Mouse (Mus musculus) CH12F3 (cell line): Measurements from ENCODE around the gene H2-T22.
"Not testable (repeated sequence)": the region's sequence is repeated elsewhere in the genome, so short reads cannot be mapped to it uniquely, and the experiment has no call there.

Experiments
- in situ Hi-C: fragments of 300-500 bp; cut with MboI; formaldehyde crosslinking; loops from 2 replicates; pipeline ENCODE4 v1.14.3; 2020; ENCODE audit warnings: low sequenced_read_pairs

The H2-T22 gene

DNA sequence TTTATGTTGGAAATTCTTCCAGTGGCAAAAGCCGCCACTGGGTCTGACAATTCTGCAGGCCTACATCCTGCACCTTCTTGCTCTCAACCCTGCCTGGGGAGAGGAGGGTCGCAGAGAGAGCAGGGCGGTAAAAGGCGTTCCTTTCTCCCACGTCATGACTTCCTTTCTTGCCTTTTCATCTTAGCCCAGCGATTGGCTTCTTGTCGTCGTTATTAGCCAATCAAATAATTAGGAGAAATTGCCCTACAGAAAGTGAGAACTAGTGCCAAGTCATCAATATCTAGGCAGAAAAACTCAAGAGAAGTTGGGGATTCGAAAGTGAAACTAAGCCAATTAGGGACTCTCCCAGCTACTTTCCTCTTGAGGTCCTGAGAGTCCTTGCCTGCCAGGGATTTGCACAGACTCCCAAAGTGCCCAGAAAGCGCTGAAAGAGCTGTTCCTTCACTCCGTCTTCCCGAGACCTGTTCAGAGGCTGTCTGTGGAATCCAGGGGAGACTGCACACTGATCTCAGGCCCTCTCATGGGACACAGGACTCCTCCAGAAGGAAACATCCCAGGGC, at the start of gene H2-T22, which contains the start of gene Gm6034:
H2-T22 (minus strand) TSS at position 138 of the 560 bp plus-strand sequence.
Gm6034 (plus strand) TSS at position 352 of the 560 bp plus-strand sequence.
- in situ Hi-C loops: not testable (repeated sequence)

GRCm38 (mm10) chr17:36091933-36092332, 49.4 kb upstream of the H2-T22 start:
- in situ Hi-C loops: loop anchor here (10.0 to 25.0 kb wide), 2 partner anchors 63 to 730 kb away; no protein-coding TSS in a partner anchor

DNA sequence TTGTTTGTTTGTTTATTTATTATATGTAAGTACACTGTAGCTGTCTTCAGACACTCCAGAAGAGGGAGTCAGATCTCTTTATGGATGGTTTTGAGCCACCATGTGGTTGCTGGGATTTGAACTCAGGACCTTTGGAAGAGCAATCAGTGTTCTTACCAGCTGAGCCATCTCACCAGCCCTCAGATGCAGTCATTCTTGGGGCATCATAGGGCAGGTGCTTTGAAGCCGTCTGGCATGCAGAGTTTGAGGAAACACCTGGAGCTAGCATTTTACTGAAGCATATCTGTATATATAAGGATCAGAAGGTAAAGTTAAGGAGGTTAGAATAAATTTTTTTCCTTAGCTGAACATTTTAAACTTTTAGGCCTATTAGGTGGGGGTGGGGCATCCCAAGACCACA, 43.4 kb upstream of the H2-T22 start:
- in situ Hi-C loops: loop anchor here (25.0 kb wide), 1 partner anchor 724 kb away; no protein-coding TSS in a partner anchor

DNA sequence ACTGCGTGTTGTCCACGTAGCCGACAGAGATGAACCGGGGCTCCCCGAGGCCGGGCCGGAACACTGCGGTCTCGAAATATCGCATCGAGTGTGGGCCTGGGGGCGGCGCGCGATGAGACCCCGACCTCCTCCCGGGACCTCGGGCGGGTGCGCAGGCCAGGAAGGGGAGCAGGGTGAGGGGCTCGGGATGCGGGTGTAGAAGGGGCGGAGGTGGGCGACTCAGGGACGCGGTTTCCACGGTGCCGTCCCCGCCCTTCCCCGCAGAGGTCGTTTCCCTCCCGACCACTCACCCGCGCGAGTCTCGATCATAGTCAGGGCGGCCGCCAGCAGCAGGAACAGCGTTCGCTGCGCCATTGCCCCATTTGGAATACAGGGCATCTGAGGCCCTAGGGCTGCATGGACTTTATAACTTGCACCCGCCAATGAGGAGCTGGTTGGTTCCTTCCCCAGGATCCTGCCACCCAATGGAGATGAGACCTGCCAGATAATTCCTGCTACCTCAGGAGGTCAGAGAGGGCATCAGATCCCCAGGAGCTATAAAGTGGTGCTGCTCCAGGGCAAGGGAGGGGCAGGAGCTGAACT, 41.4 kb upstream of the H2-T22 start:
- in situ Hi-C loops: loop anchor here (25.0 kb wide), 1 partner anchor 722 kb away; no protein-coding TSS in a partner anchor

GRCm38 (mm10) chr17:36083266-36083869, 40.8 kb upstream of the H2-T22 start:
- in situ Hi-C loops: loop anchor here (25.0 kb wide), 1 partner anchor 721 kb away; no protein-coding TSS in a partner anchor

GRCm38 (mm10) chr17:36082519-36083232, 40.1 kb upstream of the H2-T22 start:
- in situ Hi-C loops: loop anchor here (25.0 kb wide), 1 partner anchor 720 kb away; no protein-coding TSS in a partner anchor

- in situ Hi-C loops: loop anchor here (25.0 kb wide), 1 partner anchor 720 kb away; no protein-coding TSS in a partner anchor
Measured at GRCm38 (mm10) chr17:36081901-36082300, 39.4 kb upstream of the H2-T22 start.

DNA sequence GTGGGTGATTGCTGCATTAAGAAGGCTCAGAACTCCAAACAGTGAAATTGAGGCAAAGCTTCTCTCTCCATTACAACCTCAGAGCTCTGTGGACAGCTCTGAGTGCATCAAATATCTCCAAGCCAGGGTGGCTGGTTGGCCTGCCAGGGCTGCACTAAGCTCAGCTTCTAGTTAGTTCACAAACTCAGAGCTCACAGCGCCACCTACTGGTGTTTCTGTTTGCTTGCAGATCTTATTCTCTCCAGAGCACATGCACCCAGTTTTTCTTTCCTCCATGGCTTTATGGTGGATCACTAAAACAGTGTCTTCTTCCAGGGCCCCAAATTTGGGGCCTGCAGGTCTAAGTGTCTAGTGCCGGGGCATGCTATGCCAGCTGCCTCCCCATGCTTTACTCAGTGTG, 18.3 kb upstream of the H2-T22 start:
- in situ Hi-C loops: loop anchor here (10.0 kb wide), 1 partner anchor 74 kb away; no protein-coding TSS in a partner anchor

DNA sequence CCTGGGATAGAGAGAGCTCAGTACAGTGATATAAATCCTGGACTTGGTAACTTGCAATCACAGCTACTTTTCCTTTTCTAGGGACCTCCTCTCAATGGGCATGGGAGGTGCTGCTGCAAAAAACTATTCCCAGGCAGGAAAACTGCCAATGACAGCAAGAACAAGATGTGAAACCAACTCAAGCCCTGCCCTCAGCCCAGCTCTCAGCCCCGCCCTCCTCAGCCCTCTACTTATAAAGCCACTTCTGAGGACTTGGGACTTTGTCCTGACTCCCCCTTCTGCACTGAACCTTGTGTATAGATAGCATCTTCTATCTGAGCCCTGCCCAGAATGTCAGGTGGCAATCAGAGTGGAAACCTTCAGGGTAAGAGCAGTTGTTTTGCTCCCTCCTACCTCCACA, 15.8 kb upstream of the H2-T22 start, which contains the start of gene Gm11127:
Gm11127 (minus strand) TSS at position 10 of the 400 bp plus-strand sequence.
- in situ Hi-C loops: not testable (repeated sequence)

DNA sequence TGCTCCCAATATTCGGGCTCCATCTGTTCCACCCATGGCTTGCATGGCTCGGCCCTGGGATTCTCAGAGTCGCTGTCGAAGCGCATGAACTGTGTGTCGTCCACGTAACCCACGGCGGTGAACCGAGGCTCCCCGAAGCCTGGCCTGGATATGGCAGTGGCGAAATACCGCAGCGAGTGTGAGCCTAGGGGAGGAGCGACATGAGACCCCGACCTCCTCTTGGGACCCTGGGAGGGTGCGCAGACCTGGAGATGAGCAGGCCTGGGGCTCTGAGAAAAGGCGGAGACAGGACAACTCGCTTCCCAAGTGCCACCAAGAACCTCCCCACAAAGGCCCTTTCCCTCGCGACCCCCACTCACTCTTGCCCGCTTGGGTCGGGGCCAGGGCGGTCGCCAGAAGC, 15.4 kb upstream of the H2-T22 start:
- in situ Hi-C loops: not testable (repeated sequence)

- in situ Hi-C loops: no loop called here
Measured at GRCm38 (mm10) chr17:36043286-36043685, 739 bp upstream of the H2-T22 start.

GRCm38 (mm10) chr17:36042055-36042454, 492 bp downstream of the H2-T22 start:
- in situ Hi-C loops: not testable (repeated sequence)

GRCm38 (mm10) chr17:36040604-36041003, 1.9 kb downstream of the H2-T22 start:
- in situ Hi-C loops: not testable (repeated sequence)

- in situ Hi-C loops: loop anchor here (10.0 kb wide), 1 partner anchor 79 kb away; no protein-coding TSS in a partner anchor
Measured at GRCm38 (mm10) chr17:36036126-36036525, 6.4 kb downstream of the H2-T22 start.

- in situ Hi-C loops: loop anchor here (10.0 kb wide), 1 partner anchor 80 kb away; no protein-coding TSS in a partner anchor
Measured at GRCm38 (mm10) chr17:36035010-36035638, 7.4 kb downstream of the H2-T22 start.

DNA sequence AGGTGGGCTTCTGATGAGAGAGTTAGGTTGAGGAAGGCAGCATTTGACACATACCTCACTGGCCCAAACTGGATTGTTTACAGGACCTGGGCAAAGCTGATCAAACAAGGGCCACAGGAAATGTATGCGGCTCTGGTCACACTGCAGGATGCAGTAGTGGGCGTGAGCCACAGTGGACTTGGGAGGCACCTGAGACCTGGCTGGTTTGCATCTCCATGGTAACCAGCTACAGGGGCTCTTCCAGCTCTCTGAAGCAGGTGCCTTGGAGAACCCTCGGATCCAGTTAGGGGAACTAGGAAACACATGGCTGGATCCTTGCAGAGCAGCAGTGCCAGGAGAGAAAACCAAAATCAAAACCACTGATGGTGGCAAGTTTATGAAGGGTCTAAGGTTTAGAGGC, 8.0 kb downstream of the H2-T22 start:
- in situ Hi-C loops: loop anchor here (10.0 kb wide), 1 partner anchor 80 kb away; no protein-coding TSS in a partner anchor

GRCm38 (mm10) chr17:36032351-36032875, 10.1 kb downstream of the H2-T22 start, which contains the start of gene H2-T23:
Gene H2-T23, minus strand, starts transcription at chr17:36032855.
- in situ Hi-C loops: loop anchor here (10.0 kb wide), 1 partner anchor 82 kb away; no protein-coding TSS in a partner anchor

DNA sequence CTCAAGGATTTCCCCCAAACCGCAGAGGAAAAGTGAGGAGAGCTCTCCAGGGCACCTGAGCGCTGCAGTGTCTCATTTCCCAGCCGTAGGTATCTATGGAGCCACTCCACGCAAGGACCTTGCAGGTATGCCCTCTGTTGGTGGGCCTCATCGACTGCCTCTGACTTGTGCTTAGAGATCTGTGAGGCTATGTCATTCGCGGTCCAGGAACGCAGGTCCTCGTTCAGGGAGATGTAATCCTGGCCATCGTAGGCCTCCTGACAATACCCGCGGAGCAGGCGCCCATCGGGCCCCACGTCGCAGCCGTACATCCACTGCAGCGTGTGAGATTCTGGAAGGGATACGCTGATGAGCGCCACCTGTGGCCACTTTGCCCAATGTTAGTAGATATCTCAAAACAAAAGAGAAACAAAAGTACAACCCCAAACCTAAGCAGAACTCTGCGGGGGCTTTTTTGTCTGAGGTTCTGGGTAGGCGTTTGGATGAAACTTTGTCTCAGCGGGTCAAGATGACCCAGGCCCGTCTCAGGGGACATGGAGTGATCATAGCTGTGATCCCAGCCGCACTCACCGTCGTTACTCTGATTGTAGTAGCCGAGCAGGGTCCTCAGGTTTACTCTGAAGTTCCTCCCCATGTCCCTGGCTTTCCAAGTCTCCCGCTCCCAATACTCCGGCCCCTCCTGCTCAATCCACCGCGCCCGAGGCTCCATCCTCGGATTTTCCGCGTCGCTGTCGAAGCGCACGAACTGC, 10.8 kb downstream of the H2-T22 start:
- in situ Hi-C loops: loop anchor here (10.0 kb wide), 1 partner anchor 83 kb away; no protein-coding TSS in a partner anchor
